ENCODE assay signal across 9 mouse cellular contexts in genomic region chr19:46899306-46899705, GRCm38 (mm10).
DNase-seq lines count a peak whose midpoint lies in the region; ATAC-seq and TF ChIP-seq lines count a peak whose summit lies in the region.
"Had no signal": no experiment of that assay in that cellular context is flagged by ENCODE, and none has a peak within 500 bp of the region (broad histone marks: within the 10 kb centered on the region; RNA-seq: fewer than 3 reads in every experiment).

No protein-coding gene starts in this region.

- H3K36me3 ChIP-seq in heart, embryonic 13.5 days: peaks cover 50% of the 10 kb centered on the region
- peaks cover 21% of the 10 kb centered on the region for H3K36me3 ChIP-seq in neural tube, embryonic 15.5 days

- H3K4me3 ChIP-seq in layer of hippocampus, adult 2 months: no peak overlapping the region
- H3K4me3 ChIP-seq in heart, embryonic 13.5 days: no peak overlapping the region
- no peak overlapping the region for H3K4me3 ChIP-seq in neural tube, embryonic 15.5 days (replicated peaks)
- H3K4me3 ChIP-seq: hindbrain, embryonic 10.5 days; lung, embryonic 15.5 days had no signal

- TF ChIP-seq CTCF in layer of hippocampus, adult 2 months (conservative IDR thresholded peaks at IDR 0.05): no peak

- WGBS in heart, embryonic 13.5 days: 35% methylated on average over 5 of the region's 5 CpGs
- 63% methylated on average over 5 of the region's 5 CpGs for WGBS in neural tube, embryonic 15.5 days

- H3K27me3 ChIP-seq in heart, embryonic 13.5 days (replicated peaks): no peaks in the 10 kb centered on the region
- H3K27me3 ChIP-seq in neural tube, embryonic 15.5 days (replicated peaks): no peaks in the 10 kb centered on the region
- H3K27me3 ChIP-seq: lung, embryonic 15.5 days had no signal

- peak overlapping the region; percentile 68 for H3K27ac ChIP-seq in layer of hippocampus, adult 2 months
- peak overlapping the region; percentile 16; the same call in 1 of the 2 replicates for H3K27ac ChIP-seq in heart, embryonic 13.5 days (replicated peaks)
- H3K27ac ChIP-seq in neural tube, embryonic 15.5 days (replicated peaks): no peak overlapping the region
- H3K27ac ChIP-seq: hindbrain, embryonic 10.5 days; lung, embryonic 15.5 days had no signal

- no peak for DNase-seq in layer of hippocampus, adult 2 months (ENCODE audit: low spot score in 2 of 2)
- DNase-seq in layer of hippocampus, adult 18-20 months (ENCODE audit: low spot score in 2 of 2): no peak
- peak; percentile 71 to 72 for DNase-seq in adrenal gland, postnatal 36 days
- DNase-seq in lung, postnatal 36 days: peak; percentile 67
- DNase-seq in T-cell, adult 2 months (ENCODE audit: low spot score): no peak

- ATAC-seq in heart, embryonic 13.5 days (ENCODE audit: extremely low read depth, insufficient number of reproducible peaks, low FRiP score, low TSS enrichment): no peak
- no peak for ATAC-seq in neural tube, embryonic 15.5 days (ENCODE audit: low FRiP score)

- peak overlapping the region; percentile 30; the same call in 1 of the 2 replicates for H3K9ac ChIP-seq in heart, embryonic 13.5 days
- H3K9ac ChIP-seq in neural tube, embryonic 15.5 days (replicated peaks): no peak overlapping the region
- H3K9ac ChIP-seq: lung, embryonic 15.5 days had no signal

- no peak overlapping the region for H3K4me2 ChIP-seq in heart, embryonic 13.5 days
- H3K4me2 ChIP-seq in neural tube, embryonic 15.5 days: no peak overlapping the region
- H3K4me2 ChIP-seq: lung, embryonic 15.5 days had no signal

- H3K4me1 ChIP-seq in heart, embryonic 13.5 days: peaks cover 22% of the 10 kb centered on the region
- H3K4me1 ChIP-seq in neural tube, embryonic 15.5 days: no peaks in the 10 kb centered on the region
- H3K4me1 ChIP-seq: hindbrain, embryonic 10.5 days; lung, embryonic 15.5 days had no signal

- 0 out of 2 replicates have a peak, but pooled peaks cover 5% of the 10 kb centered on the region for H3K9me3 ChIP-seq in heart, embryonic 13.5 days
- H3K9me3 ChIP-seq in neural tube, embryonic 15.5 days (replicated peaks): no peaks in the 10 kb centered on the region
- H3K9me3 ChIP-seq: lung, embryonic 15.5 days had no signal

Comparison
In these comparisons a context has a peak if more than half of its experiments do, and no peak if none do; other contexts are left out.
1. DNase-seq: peak in adrenal gland, postnatal 36 days (2 of 2) and lung, postnatal 36 days (single experiment); none in layer of hippocampus, adult 2 months (0 of 2), layer of hippocampus, adult 18-20 months (0 of 2) and T-cell, adult 2 months (single experiment).